Mouse (Mus musculus) common myeloid progenitor, adult 5-6 weeks (primary cell): Measurements from ENCODE around the gene Cass4. TPM values are rescaled to one million over a fixed set of nuclear protein-coding genes. Genes with fewer than 3 reads are reported as not detected.

Experiments
- ATAC-seq: replicated peaks from 2 replicates; pipeline ENCODE4 v1.8.0; 2016; ENCODE audit warnings: low read depth, mild to moderate bottlenecking, moderate TSS enrichment, inconsistent platforms; ENCODE audit not compliant: poor library complexity, severe bottlenecking
- total RNA-seq: library from RNA; stranded (forward); fragments of 200-1000, 187-1606 nt; gene quantifications from 2 replicates; pipeline ENCODE4 v1.2.3, GENCODE M21; 2017

Gene Cass4
- total RNA-seq: 0.44 and 1.5 TPM in 2 replicates

DNA sequence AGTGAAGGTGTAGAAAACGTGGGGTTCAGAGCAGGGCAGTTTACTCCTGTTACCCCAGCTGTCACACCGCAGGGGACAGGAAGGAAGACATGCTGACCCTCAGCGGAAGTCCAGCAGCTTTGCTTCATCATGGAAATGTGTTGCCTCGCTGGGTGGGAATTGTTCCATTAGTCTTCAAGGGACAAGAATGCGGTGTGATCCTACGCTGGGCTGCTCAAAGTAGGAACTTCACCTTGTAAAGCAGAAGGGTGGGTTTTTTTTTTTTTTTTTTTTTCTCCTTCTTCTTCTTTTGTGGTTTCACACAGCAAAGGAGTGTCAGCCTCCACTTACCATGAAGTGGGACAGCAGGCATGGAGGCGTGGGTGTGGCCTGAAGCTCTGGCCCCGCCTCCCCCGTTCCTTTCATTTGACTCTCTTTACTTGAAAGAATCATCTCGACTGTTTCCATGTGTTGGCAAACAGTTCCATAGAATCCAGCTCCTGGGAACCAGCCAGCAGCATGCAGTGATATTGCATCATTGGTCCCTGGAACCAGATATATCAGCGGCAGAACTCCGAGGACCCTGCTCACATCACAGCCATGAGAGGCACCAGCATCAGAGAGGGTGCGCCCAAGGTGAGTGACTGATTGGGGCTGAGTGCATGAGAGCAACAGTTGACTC is at the start of gene Cass4:
Gene Cass4, plus strand, starts transcription at position 404 of the 661 bp plus-strand sequence.
- peak; percentile 85 for ATAC-seq

DNA sequence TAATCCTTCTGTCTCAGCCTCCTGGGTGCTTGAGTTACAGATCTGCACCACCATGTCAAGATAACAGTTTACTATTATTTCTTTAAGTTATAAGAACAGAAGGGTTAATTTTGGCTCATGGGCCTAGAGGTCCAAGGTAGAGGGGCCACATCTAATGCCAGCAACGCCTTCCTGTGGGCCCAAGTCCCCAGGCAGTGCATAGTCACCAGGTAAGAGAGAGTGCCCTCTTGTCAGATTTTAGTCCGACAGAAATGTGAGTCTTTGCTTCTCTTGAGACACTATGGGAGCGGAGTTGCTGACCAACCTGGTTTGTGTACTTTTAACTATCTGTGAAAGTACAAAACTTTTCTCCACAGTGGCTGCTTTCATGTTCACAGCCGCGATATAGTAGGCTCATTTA is 48.9 kb upstream of the Cass4 start:
- ATAC-seq: no peak

DNA sequence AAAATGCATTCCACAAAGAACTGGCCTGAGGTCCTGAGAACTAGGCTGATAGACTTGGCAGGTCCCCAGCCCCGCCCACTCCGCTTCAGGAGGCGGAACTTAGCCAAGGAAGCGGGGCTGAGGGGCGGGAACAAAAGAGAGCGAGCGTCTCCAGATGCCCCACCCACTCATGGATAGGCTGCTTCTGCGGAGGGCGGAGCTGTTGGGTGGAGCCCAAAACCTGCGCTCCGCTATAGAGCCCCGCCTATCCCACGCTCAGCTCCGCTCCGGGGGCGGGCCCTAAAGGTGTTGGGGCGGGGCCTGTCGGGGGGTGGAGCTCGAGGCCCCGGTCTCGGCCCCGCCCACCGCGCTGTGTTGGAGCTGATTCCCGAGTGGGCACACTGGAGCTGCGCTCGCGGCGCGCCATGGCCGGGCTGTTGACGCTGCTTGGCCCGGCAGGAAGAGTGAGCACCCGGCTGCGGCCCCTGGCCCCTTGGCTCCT is 48.3 kb upstream of the Cass4 start, which contains the start of gene Fam210b:
Gene Fam210b, plus strand, starts transcription at position 308 of the 481 bp plus-strand sequence.
- peak; percentile 85 for ATAC-seq

DNA sequence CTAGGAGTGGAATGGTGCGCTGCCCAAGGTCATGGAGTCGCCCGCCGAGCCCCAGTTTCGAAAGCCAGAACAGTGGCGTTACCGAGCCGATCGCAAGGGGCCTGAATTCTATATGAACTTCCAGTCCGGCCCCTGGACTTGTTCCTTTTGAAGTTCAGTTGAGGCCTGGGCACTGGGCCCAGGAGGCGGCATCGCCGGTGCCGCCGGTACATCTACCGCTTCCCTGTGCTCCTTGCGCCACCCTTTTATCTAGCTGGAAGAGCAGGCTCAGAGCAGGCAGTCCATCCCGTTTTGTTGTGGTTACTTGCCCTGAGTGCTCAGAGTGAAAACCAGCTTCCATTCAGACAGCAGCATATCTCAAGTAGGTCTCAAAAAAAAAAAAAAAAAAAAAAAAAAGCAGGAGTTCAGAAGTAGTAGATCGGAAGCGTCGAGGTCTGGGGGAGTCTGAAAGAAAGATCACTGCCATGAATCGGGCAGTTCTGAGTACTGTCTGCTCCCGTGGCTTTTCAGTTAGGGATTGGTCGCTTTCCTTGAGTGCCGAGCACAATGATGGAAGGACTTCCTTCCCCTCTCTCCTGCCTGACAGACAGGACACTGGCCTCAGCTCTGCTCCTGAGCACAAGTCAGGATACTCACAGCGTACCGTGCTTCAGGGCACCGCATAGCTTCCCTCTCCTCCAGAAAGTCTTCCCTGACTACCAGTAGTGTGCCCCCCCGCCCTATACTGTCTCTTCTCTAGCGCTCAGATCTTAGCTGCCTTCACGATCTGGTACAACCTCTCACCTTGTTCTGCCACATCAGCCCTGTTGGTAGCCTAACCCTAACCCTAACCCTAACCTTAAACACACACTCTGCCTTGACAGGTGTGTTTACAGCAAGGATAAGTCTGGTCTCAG is 47.3 kb upstream of the Cass4 start:
- ATAC-seq: peak; percentile 24

DNA sequence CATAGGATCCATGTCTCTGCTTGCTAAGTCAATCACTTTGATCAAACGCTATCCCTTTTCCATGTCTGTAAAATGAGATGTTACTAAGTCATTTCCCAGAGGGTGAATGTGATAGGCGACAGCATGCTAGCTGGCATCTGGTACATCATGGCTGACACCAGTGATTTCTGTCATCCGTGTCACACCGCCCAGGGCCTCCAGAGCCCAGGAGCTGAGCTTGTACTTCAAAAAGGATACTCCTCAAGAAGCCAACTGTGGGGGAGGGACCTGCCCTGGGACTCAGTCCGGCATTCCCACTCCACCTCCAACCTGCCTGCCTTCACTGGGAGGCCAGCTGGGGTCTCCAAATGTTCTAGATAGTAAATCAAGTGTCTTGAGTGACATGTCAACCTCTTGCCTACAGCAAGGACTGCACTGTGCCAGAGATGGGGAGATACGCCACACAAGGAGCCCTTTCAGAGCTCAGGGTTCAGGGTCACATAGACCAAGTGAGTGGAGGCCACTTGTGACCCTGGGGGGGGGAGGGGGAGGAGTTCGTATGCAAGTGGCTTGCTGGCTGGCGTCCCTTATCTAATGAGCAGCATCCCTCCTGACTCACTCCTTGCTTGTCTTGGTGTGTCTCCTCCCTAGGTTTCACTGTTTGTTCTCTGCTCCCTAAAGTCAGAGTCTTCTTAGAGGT is 46.5 kb upstream of the Cass4 start:
- no peak for ATAC-seq

DNA sequence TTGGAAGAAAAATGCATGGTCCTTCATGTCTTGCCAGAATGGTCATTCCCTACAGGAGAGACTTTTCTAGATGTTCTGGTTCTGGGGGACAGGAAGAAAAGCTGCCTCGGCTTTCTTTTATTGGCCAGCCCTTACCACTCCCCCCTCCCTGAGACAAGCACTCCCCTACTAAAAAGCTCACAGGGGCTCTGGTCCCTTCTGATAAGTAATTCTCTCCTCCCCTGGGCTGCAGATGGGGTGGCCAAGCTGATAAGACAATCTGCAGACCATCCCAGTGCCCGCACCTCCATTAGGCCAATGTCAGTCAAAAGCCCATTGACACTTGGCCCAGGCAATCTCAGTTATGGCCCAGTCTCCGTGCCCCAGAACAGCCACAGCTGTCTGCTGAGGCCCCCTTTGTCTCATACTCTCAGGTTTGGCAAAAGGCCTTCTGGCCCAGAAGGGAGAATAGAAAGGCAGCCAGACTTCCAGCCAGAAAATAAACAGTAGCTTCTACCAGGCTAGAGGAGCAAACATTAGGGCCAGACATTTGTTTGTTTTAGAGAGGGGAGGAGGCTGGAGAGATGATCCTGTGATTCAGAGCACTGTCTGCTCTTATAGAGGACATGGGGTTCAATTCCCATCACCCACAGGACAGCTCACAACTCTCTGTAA is 45.2 kb upstream of the Cass4 start:
- ATAC-seq: no peak; the same call in 1 of the 2 replicates

DNA sequence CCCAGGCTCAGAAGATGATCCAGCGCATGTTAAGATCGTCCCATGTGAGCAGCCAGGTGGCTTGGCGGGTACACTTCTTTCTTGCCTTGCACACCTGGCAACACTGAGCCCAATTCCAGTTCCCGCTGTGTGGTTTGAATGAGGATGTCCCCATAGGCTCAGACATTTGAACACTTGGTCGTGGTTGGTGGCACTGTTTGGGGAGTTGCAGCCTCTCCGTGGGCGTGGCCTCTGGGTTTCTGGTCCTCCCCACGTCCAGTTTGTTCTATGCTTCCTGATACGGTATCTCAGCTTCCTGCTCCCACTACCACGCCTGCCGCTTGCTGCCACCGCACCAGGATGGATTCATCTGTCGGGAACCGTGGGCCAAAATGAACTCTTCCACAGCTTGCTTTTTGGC is 43.8 kb upstream of the Cass4 start:
- no peak for ATAC-seq

DNA sequence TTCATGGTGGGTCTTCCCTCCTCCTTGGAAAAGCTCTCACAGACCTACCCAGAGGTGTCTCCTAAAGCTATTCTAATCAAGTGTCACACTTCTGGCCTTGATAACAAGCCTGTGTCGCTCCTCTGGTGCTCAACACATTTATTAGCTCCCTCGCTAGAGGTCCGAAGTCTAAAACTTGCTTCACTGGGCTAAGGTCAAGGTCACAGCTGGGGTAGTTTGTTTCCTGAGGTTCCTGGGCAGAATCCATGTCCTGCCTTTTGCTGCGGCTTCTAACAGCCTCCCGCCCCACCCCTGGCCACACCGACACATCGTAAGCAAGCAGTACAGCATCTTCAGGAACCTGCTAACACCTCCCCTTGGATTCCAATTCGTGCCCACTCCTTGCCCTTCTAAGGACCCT is 42.8 kb upstream of the Cass4 start:
- ATAC-seq: no peak

DNA sequence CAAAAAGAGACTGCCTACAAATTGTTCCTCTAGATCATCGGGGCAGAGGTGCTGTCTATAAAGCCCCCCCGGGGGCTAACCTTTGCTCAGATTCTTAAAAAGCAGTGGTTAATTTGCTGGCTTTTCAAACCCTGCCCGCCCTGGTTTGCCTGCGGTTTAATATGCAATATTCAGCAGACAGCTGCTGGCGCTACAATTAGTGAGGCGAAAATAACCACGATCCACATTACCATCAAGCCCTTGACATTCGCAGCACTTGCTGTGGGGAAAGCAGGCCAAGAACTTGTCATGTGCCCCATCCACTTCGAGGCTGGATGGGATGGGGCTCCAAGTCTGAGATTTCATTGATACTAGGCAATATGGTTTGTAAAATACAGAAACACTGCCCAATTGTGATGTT is 40.4 kb upstream of the Cass4 start:
- no peak for ATAC-seq

DNA sequence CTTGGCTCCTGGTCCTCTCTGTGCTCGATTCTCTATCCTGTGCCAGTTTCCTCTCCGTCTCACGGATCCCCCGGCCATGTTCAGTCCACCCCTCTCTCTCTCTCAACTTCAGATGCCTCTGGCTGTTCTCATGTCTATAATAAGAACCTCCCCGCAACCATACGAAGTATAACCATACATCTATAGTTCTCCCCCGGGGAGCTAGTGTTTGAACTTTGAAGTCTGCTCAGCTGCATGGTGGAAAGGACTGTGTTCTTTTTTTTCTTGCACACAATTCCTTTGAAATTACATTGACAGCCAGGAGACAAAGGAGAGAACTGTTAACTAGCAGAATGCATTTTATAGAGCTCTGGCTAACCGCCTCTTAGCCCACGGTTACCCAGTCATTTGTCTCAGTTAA is 38.8 kb upstream of the Cass4 start:
- ATAC-seq: no peak

DNA sequence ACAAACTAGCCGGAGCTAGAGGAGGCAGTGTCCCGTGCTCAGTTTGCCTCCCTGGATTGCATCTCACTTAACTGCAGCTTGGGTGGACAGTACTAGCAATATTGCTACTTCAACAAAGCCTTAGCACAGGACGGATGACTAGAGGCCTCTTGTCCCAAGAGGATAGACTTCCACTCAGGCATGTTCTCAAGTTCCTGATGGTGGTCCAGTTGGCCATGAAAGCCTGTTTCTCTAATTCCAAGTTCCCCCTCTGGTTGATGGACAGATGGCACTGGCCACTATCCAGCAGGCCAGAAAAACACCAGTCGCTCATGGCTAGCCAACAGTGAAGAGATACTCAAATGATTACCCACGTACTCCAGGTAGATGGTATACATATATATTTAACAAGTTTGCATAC is 37.8 kb upstream of the Cass4 start:
- ATAC-seq: no peak

DNA sequence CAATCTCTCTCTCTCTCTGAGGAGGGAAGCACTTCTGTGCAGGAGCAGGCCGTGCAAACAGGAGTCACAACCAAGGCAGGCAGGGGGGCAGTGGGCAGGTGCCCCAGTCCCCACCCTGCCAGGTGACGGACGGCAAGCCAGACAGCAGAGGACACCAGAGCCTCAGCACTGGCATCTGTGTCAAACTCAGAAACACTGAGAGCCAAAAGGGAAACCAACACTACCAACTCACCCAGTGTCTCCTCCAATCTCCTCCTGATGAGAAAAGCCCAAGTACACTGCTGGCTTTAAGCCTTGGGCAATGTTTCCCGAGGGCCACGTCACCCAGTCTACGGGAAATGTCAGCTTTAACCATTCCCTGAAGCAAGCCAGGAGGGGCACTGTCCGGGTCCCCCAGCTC is 30.4 kb upstream of the Cass4 start:
- ATAC-seq: no peak

DNA sequence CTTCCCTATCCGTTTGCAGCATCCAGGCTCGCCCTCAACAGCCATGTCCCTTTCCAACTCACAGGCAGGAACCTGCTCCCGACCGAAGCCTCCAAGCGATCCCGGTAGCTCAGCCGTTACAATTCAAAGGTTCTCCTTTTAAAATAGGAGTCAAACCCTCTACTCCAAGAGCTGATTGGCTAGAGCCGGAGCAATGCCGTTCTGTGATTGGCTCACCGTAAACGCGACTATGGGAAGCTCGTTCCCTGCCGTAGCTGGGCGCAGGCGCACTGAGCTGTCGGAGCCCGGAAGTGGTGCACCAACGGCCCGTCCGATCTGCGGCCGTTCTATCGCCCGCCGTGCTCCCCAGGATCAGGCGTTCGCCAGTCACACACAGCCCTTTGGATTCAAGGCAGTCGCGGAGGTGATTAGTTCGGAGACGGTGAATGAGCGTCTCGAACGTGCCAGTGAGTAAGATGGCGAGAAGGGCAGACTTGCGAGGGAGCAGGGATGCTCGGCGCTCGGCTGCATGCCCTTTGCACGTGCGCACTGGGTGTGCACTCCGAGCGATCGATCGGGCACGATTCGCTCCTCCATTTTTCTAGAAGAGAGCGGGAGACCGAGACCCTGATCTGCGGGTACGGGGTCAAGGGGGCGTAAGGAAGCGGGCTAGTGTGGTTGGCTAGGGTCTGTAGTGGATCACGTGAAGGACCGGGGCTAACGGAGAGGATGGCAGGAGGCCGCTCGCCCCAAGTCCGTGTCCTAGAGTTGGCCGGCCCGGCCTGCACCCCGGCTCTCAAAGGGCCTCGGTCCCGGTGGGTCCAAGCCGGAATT is 23.0 kb upstream of the Cass4 start, which contains the start of the genes Aurka and Cstf1:
Gene Aurka, minus strand, starts transcription at position 125 of the 813 bp plus-strand sequence.
Gene Cstf1, plus strand, starts transcription at position 271 of the 813 bp plus-strand sequence.
- peak; percentile 95 for ATAC-seq

DNA sequence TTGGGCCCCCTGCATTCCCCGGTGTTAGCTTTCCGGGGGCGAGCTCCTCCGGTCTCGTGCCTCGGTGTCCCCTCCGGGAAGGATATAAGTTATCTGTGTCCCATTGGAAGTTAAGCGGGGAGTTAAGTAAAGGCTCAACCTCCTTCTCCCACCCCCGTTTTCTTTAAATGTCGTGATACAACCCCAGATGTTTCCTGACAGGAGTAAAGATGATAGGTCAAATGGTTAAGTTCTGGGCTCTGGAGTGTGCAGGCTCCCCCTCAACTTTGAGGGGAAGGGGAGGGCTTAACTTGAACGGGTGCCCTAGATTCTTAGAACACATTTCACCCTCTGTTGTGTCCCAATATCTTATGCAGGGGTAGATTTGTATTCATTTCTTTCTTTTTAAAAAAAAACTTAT is 22.3 kb upstream of the Cass4 start:
- ATAC-seq: 0 out of 2 replicates have a peak, but pooled peaks have one; percentile 0

DNA sequence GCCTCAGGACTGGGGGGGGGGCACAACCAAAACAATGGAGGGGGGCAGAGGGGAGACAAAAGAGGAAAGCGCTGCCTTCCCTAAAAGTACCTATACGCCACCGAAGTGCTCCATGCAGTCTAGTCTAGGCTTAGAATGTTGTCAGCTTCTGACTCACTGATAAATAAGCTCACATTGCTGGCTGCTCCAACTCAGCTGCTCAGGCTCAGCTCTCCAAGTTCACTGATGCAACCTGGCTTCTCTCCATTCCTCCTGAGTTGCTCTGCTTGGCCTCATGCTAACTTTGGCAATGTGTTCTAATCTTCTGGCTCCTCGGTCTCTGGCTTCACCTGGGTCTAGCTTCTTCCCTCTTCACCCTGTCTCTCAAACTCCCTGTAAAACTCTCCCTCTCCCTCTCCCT is 17.0 kb upstream of the Cass4 start:
- no peak for ATAC-seq

DNA sequence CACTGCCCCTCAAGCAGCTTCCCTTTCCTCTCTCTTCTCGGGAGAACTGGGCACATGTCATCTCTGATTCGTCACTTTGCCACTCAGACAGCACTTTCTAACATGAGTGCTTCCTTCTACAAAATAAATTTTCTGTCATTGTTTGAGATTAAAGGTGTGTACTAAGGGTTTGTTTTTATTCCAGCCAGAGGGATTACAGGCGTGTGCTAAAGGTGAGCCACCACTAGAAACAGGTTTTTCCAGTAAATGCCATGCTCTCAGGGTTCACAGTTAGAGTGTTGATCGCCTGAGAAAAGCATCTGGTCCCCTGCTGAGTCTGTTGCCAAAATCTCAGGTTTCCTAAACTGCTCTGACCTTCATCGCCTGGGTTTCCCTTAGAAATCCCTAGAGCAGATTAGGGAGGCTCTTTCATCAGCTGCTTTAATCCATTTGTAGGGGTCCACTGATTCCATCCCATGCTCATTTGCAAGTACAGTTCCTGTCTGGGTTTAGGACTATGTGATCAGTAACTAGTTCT is 16.5 kb upstream of the Cass4 start:
- ATAC-seq: no peak

DNA sequence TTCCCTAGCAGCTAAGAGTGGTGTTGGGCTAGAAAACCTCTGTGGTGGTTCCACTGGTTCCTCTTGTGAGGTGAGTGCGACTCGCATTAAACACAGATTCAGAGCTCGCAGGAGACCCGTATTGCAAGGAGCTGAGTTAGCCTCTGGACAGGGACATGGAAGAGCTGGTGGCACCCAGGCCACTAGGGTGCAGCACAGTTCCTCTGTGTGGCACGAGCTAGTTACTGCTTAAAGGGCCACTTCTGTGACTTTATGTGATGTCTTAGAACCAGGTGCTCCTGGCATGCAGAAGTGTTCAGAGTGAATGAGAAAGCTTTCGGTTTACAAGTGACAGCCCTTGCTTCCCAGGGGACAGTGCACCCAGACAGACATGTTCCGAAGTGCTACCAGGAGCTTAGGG is 15.3 kb upstream of the Cass4 start:
- peak; percentile 96 for ATAC-seq

DNA sequence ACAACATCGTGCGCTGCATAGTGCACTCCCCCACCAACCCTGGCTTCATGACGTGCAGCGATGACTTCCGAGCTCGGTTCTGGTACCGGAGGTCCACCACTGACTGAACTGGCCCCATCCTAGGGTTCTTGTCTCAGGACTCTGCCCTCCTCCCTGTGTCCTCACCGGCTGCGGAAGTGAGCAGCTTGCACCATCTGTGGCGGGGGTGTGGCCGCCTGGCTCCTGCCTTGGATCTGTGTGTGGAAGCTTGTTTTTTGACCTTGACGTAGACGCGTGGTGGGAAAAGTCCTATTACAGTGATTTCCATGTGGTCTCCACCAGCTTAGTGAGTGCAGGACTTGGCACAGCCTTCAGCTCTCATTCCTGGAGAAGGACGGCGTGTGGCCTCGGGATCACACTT is 13.1 kb upstream of the Cass4 start:
- ATAC-seq: no peak

DNA sequence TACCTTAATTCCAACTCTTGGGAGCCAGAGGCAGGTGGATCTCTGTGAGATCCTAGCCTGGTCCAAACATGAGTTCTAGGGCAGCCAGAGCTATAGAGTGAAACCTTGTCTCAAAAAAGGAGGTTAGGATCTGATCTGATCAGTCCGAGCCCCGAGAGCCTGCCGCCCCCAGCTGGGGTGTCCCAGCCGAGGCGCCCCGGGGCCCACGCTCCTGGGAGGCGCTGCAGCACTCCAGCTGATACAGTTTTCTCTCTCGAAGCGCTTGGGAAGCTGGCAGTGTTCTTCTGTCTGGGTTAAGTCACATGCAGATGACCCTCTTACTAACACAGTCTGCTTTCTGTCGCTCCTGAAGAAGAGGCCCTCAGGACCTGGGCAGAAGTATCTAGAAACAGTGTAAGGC is 12.3 kb upstream of the Cass4 start:
- ATAC-seq: no peak
